Mouse (Mus musculus) left cerebral cortex, postnatal 25 days (tissue): ENCODE data around the gene Rfesd. TPM values are rescaled to one million over a fixed set of nuclear protein-coding genes. Genes with fewer than 3 reads are reported as not detected.

Source experiments
- DNase-seq, 2 experiments: peaks; one replicate each; pipeline ENCODE4 v3.0.0; 2022; ENCODE audit warnings: low spot score in 2 of 2, mixed read lengths in 1 of 2
- intact Hi-C: fragments of 180-260 bp; cut with DNase I; formaldehyde crosslinking; loops from one replicate; pipeline ENCODE4 v1.15.1; 2025
- total RNA-seq, 2 experiments: library from RNA; stranded (reverse); gene quantifications; 2 replicates each; pipeline ENCODE4 v1.2.3; 2021

Gene Rfesd
- total RNA-seq, 2 experiments from 2014 or later = 15.7 to 18.8 TPM

DNA sequence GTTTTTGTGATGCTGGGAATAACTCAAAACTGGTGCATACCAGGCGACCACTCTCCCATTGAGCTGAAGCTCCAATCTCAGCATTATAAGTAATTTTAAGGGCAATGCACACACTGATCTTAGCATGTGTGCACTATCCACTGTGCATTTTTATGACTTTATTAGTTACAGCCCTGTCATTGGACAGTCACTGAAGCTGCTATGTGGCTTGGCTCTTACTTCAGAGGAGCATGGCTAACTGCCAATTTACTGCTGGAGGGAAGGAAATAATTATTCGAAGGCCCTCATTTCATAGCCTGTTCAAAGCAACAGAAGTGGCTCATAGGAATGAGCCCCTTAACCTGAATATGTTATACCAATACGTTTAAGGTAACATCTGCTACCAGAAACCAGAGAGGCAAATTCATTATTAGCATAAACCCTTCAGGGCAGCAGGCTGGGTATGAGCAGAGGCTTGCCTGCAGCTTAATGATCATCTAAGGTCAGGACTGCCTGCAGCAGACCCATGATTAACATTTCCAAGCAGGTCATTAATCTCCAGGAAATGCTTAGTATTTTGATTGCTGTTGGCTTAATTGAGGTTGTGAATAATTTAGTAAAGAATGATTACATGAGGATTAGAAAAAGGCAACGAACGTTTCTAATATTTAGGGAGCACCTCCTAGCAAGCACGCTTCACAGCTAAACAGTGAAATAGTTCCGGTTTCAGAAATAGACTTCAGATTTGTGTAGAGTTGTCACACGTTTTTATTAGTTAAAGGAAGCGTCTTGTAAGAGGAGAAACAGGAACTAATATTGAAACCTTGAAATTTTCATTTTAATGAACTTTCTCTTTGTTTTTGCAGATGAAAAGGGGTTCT, 26.1 kb downstream of the Rfesd start:
- no peak for DNase-seq
- intact Hi-C loops = no loop called here

DNA sequence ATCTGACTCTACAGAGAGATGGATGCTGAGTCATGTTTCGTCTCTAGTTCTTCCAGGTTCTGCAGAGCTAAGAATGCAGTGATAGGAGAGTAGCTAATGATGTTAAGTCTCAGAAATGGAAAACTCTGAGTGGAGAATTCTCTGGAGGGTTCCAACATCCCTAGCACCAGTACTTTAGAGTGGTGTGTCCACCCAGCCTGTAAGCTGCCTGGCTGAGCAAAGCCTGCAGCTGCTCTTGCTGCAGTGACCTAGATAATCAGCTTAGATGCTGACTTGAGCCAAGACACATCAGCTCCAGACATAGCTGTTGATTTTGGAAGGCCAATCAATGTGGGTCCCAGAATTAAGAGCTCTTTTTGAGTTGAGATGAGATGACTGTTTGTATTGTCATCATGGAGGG, 30.4 kb downstream of the Rfesd start:
- intact Hi-C loops = no loop called here
- DNase-seq = peak in 1 of 2 experiments; percentile 48

DNA sequence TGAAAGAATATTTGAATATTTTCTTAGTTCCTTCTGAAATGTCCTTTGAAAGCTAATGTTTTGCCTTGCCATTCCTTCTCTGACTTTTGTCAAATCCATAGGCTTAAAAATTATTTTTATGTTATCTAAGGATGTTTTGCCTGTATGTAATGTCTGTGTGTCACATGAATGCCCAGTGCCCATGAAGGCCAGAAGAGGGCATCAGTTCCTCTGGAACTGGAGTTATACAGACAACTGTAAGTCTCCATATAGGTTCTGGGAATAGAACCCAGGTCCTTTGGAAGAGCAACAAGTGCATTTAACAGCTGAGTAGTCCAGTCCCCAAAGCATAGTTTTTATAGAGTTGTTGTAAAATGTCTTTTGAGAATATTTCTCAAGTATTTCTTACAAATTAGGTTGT, 36.6 kb downstream of the Rfesd start:
- intact Hi-C loops = no loop called here
- no peak for DNase-seq

DNA sequence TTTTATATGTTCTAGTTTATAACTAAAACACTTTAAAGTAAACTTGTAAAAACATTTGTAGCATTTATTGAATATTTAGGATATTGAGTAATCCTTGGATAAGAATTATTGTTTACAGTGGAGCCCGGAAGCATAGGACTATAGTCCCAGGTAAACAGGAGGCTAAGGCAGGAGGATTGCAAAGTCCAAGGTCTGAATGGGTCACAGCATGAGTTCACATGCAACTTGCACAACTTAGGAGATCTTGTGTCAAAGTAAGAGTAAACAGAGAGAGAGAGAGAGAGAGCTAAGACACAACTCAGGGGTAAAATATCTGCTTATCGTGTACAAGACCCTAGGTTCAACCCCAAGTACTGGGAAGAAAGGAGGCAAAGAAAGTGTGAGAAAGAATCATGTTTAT, 41.9 kb downstream of the Rfesd start:
- intact Hi-C loops = no loop called here
- DNase-seq = no peak

DNA sequence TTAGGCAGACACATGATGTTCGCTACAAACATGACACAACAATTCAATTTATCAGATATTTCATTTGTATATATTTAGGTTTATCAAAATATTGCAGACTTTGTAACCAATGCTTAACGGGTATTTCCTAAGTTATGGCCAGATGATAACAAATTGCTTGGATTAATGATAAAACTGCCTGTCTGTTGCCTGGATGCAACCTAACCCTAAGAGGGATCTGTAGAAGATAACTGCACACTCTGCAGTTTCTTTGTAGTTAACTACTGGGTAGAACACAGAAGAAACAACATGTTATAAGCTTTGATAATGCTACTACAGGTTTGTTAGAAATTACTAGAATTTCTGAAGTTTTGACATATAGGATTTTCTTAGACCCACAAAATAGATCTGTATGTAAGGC, 42.3 kb downstream of the Rfesd start:
- intact Hi-C loops = no loop called here
- no peak for DNase-seq

DNA sequence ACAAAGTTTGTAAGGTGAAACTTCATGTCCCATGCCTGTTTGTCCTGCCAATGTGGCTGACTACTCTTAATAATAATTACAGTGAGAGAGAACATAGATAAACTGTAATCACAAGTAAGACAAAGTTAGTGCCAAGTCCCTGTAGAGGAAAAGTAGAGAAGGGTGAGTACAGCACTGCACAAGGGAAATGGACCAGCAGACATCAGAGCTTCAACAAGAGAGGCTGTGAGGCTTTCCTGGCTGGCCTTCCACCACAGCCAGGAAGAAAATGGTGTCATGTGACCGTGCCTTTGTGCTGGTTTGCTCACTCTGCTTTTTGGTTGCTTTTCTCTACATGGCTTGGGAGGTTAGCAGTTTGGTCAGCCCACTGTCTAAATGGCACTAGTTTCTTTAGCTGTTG, 42.9 kb downstream of the Rfesd start:
- DNase-seq = no peak
- intact Hi-C loops = no loop called here

DNA sequence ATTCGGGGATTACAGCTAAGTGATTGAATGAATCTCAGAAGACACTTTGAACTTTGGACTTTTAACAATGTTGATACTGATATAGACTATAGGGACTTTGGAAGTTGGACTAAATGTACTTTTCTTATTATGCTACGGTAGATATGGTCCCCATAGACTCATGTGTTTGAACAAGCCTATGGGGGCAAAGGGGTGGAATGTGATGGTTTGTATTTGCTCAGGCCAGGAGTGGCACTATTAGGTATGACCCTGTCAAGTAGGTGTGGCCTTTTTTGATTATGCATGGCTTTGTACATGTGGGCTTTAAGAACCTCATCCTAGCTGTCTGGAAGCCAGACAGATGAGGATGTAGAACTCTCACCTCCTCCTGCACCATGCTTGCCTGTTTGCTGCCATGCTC, 44.0 kb downstream of the Rfesd start:
- intact Hi-C loops = no loop called here
- DNase-seq = no peak

DNA sequence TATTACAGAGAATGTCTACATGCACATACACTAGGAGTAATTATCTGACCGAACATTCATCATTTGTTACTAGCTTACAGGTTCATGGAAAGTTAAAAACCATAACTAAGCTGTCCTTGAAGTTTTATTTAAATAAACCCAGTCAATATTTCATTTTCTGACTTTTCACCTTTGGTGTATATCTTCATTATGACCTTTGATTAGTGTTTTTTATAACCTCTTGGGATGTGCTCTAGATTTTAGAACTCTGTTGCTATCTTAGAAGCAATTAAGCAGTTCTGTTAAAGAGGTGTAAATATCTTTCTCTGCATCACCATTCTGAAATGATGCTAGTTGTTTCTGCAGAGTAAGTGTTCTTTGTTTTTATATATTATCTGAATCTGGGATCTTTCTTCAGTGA, 51.7 kb downstream of the Rfesd start, which contains the start of gene Spata9:
TSS of gene Spata9 (plus strand) at position 301 of the 400 bp plus-strand sequence.
- intact Hi-C loops = no loop called here
- no peak for DNase-seq

DNA sequence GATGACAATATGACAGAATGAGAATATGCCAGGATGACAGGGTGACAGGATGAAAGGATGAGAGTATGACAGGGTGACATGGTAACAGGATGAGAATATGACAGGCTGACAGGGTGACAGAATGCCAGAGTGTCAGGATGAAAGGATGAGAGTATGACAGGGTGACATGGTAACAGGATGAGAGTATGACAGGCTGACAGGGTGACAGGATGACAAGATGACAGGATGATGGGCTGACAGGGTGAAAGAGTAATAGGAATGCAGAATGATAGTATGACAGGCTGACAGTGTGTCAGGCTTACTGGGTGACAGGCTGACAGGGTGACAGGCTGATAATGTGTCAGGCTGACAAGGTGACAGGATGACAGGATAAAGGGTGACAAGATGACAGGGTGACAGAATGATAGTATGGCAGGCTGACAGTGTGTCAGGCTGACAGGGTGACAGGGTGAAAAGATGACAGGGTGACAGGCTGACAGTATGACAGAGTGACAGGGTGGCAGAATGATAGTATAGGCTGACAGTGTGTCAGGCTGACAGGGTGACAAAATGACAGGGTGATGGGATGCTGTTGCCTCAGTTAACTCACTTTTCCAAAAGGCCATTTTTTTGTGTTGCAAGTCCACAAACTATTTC, 63.0 kb downstream of the Rfesd start:
- intact Hi-C loops = no loop called here
- no peak for DNase-seq

Other genes with a start within 250 kb of the Rfesd start
- 10 to 100 TPM; 52.4 to 52.6 TPM for gene Glrx, start 178.9 kb downstream of the Rfesd start, total RNA-seq
- gene Rhobtb3, start 74.8 kb downstream of the Rfesd start, total RNA-seq = 10 to 100 TPM; 13.6 to 17.6 TPM
- gene Spata9, start 51.6 kb downstream of the Rfesd start, total RNA-seq = under 1 TPM in 1 of 2 experiments, not detected in 1; 0.37 TPM
- gene Gpr150, start 38.3 kb upstream of the Rfesd start, total RNA-seq = 1 to 10 TPM; 3.2 to 4.0 TPM
- gene Arsk, start 79.9 kb upstream of the Rfesd start, total RNA-seq = 1 to 10 TPM; 4.1 to 4.6 TPM
- 10 to 100 TPM; 17.6 to 19.1 TPM for gene Ttc37, start 80.0 kb upstream of the Rfesd start, total RNA-seq